Mouse (Mus musculus): ENCODE results near the gene 4921504E06Rik.

DNA sequence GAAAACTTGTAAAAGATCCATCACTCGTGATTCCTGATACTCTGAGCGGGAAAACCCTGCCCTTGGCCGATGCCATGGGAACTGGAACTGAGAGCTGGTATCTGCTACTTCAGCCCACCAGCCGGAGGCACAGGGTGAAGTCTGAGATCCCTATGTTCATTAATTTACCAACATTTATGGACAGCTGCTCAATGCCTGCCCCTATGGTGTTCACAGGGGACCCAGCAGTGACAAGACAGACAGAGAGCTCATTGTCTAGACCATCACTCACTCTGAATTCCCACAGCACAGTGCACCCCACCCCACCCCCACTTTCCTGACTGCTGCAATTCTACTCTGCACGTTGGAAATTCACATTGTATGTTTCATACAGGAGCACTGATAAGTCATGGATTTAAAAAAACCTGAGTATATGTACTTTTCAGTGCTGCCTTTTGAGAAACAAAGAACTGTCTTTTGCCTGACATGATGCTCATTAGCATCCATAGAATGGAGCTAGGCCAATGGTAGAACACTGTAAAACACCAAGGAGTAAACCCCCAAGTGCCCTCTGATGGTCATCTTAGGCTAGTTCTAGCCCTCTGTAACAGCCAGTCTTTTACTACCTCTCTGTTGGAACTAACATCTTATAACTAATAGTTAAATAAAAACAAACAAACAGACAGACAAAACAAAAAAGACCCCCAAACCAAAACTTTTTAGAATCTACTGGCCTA lies 8.6 kb upstream of the 4921504E06Rik start:
- no peak for TF ChIP-seq CTCF (IDR thresholded peaks at IDR 0.05; ENCODE audit: low read depth)
- no peak for TF ChIP-seq EP300 (optimal IDR thresholded peaks at IDR 0.05)

Measured in stomach, postnatal 0 days (tissue).